Comparison of ENCODE assay signal across 8 mouse cellular contexts in genomic region chr8:95677591-95678023, GRCm38 (mm10). TPM values are rescaled to one million over a fixed set of nuclear protein-coding genes. Genes with fewer than 3 reads are reported as not detected.
A peak's percentile ranks its signal among the peaks of the same experiment; 100 is the strongest.
DNase-seq lines count a peak whose midpoint lies in the region; ATAC-seq and TF ChIP-seq lines count a peak whose summit lies in the region.

No protein-coding gene starts in this region.

- H3K9ac ChIP-seq in lung, embryonic 16.5 days (ENCODE audit: low read length), result peak overlapping the region; percentile 56
- peak overlapping the region; percentile 53 for H3K9ac ChIP-seq in heart, postnatal 0 days (replicated peaks; ENCODE audit: low read depth, low read length)
- H3K9ac ChIP-seq in liver, postnatal 0 days (replicated peaks), result no peak overlapping the region

- no peak overlapping the region for H3K27ac ChIP-seq in lung, embryonic 16.5 days (ENCODE audit: low read length)
- no peak overlapping the region for H3K27ac ChIP-seq in heart, postnatal 0 days (ENCODE audit: low read depth)
- H3K27ac ChIP-seq in liver, postnatal 0 days (ENCODE audit: low read depth), result no peak overlapping the region

- H3K27me3 ChIP-seq in lung, embryonic 16.5 days (ENCODE audit: control insufficient read depth, insufficient read depth, low read depth, low read length), result peaks cover 53% of the 10 kb centered on the region
- H3K27me3 ChIP-seq in heart, postnatal 0 days (ENCODE audit: control insufficient read depth, insufficient read depth, low read length), result peaks cover 51% of the 10 kb centered on the region
- H3K27me3 ChIP-seq in liver, postnatal 0 days (ENCODE audit: insufficient read depth, low read length), result peaks cover 63% of the 10 kb centered on the region

- TF ChIP-seq EP300 in heart, postnatal 0 days (IDR thresholded peaks at IDR 0.05; ENCODE audit: low read depth), result no peak
- no peak for TF ChIP-seq EP300 in liver, postnatal 0 days (IDR thresholded peaks at IDR 0.05; ENCODE audit: low read depth)

- H3K4me1 ChIP-seq in lung, embryonic 16.5 days (replicated peaks; ENCODE audit: control insufficient read depth, insufficient read depth, low read length), result peaks cover 11% of the 10 kb centered on the region
- H3K4me1 ChIP-seq in heart, postnatal 0 days (ENCODE audit: control insufficient read depth, insufficient read depth), result no peaks in the 10 kb centered on the region
- peaks cover 2% of the 10 kb centered on the region; the same call in 1 of the 2 replicates for H3K4me1 ChIP-seq in liver, postnatal 0 days (ENCODE audit: insufficient read depth)

- peak; percentile 53 for ATAC-seq in lung, embryonic 16.5 days (ENCODE audit: low read depth)
- ATAC-seq in heart, postnatal 0 days (ENCODE audit: insufficient read depth, low read depth), result peak; percentile 55
- ATAC-seq in liver, postnatal 0 days, result 0 out of 2 replicates have a peak, but pooled peaks have one; percentile 13
- no peak for ATAC-seq in inflammation-experienced regulatory T-cells, adult 6 months

- H3K36me3 ChIP-seq in lung, embryonic 16.5 days (ENCODE audit: control insufficient read depth, insufficient read depth, low read length), result no peaks in the 10 kb centered on the region
- no peaks in the 10 kb centered on the region for H3K36me3 ChIP-seq in heart, postnatal 0 days (replicated peaks; ENCODE audit: control insufficient read depth, insufficient read depth, low read length)
- H3K36me3 ChIP-seq in liver, postnatal 0 days (replicated peaks; ENCODE audit: insufficient read depth, low read length), result no peaks in the 10 kb centered on the region

- H3K9me3 ChIP-seq in lung, embryonic 16.5 days (ENCODE audit: control insufficient read depth, low read length), result no peaks in the 10 kb centered on the region
- no peaks in the 10 kb centered on the region for H3K9me3 ChIP-seq in heart, postnatal 0 days (replicated peaks; ENCODE audit: control insufficient read depth, low read length)
- no peaks in the 10 kb centered on the region for H3K9me3 ChIP-seq in liver, postnatal 0 days (ENCODE audit: low read length)

- peak overlapping the region; percentile 99 for H3K4me2 ChIP-seq in lung, embryonic 16.5 days (ENCODE audit: low read depth, low read length)
- H3K4me2 ChIP-seq in heart, postnatal 0 days (ENCODE audit: low read depth, low read length), result peak overlapping the region; percentile 98
- H3K4me2 ChIP-seq in liver, postnatal 0 days (ENCODE audit: low read depth, low read length), result peak overlapping the region; percentile 73

- 0% methylated on average over 10 of the region's 48 CpGs for WGBS in lung, embryonic 16.5 days
- WGBS in heart, postnatal 0 days, result under 1% methylated on average over 22 of the region's 48 CpGs
- 2% methylated on average over 41 of the region's 48 CpGs for WGBS in liver, postnatal 0 days (ENCODE audit: insufficient replicate concordance)

- H3K4me3 ChIP-seq in lung, embryonic 16.5 days (ENCODE audit: low read length), result peak overlapping the region; percentile 62
- H3K4me3 ChIP-seq in heart, postnatal 0 days (ENCODE audit: low read depth, low read length), result peak overlapping the region; percentile 61
- H3K4me3 ChIP-seq in liver, postnatal 0 days (ENCODE audit: low read depth, low read length), result peak overlapping the region; percentile 43

- TF ChIP-seq CTCF in heart, postnatal 0 days (IDR thresholded peaks at IDR 0.05; ENCODE audit: low read depth), result no peak
- no peak for TF ChIP-seq CTCF in liver, postnatal 0 days (IDR thresholded peaks at IDR 0.05; ENCODE audit: low read depth)

- DNase-seq in adrenal gland, adult 18-20 months (ENCODE audit: low spot score in 2 of 2), result peak; percentile 16 to 29
- DNase-seq in adrenal gland, adult 8-10 months, result no peak
- no peak for DNase-seq in lung, adult 18-20 months
- DNase-seq in heart, postnatal 0 days (ENCODE audit: low spot score), result no peak
- DNase-seq in liver, postnatal 0 days, result no peak
- no peak for DNase-seq in spleen, postnatal 14 days (ENCODE audit: low spot score in 2 of 2)

RNA-seq across cellular contexts. Expression of gene Ndrg4, which starts 0.8 kb away (rescaled TPM):
- total RNA-seq in adrenal gland, adult 18-20 months (2021), result 10 to 100 TPM; 28.2 to 28.7 TPM
- total RNA-seq in adrenal gland, adult 8-10 months (2022), result 10 to 100 TPM; 28.1 to 50.5 (median 39.7) TPM
- polyA plus RNA-seq in lung, embryonic 16.5 days (2015; fragmentation: Nextera tagmentation; extraction: Ambion mirVana), result 19.8 and 21.1 TPM in 2 replicates
- total RNA-seq in heart, postnatal 0 days (2014; rRNA removed; ENCODE audit: low replicate concordance), result 563 and 621 TPM in 2 replicates
- polyA plus RNA-seq in heart, postnatal 0 days (2015; fragmentation: Nextera tagmentation; extraction: Ambion mirVana), result 382 and 425 TPM in 2 replicates
- 0.48 and 0.92 TPM in 2 replicates for polyA plus RNA-seq in liver, postnatal 0 days (2015; fragmentation: Nextera tagmentation; extraction: Ambion mirVana)
- 1 to 10 TPM; 1.3 to 2.7 (median 1.7) TPM for polyA plus RNA-seq in inflammation-experienced regulatory T-cells, adult 6 months (2017; shearing (Covaris generic))

RNA-seq across cellular contexts. Expression of gene Setd6, which starts 38.1 kb away (rescaled TPM):
- 10 to 100 TPM; 29.0 to 38.2 TPM for total RNA-seq in adrenal gland, adult 18-20 months (2021)
- total RNA-seq in adrenal gland, adult 8-10 months (2022), result 10 to 100 TPM; 27.1 to 44.1 (median 39.6) TPM
- 14.3 and 15.9 TPM in 2 replicates for polyA plus RNA-seq in lung, embryonic 16.5 days (2015; fragmentation: Nextera tagmentation; extraction: Ambion mirVana)
- 13.7 and 20.2 TPM in 2 replicates for total RNA-seq in heart, postnatal 0 days (2014; rRNA removed; ENCODE audit: low replicate concordance)
- 10.7 and 12.8 TPM in 2 replicates for polyA plus RNA-seq in heart, postnatal 0 days (2015; fragmentation: Nextera tagmentation; extraction: Ambion mirVana)
- polyA plus RNA-seq in liver, postnatal 0 days (2015; fragmentation: Nextera tagmentation; extraction: Ambion mirVana), result 14.0 and 18.4 TPM in 2 replicates
- 10 to 100 TPM in 1 of 3 experiments, 1 to 10 TPM in 2; 6.3 to 10.5 (median 9.7) TPM for polyA plus RNA-seq in inflammation-experienced regulatory T-cells, adult 6 months (2017; shearing (Covaris generic))

RNA-seq across cellular contexts. Expression of gene Gins3, which starts 44.4 kb away (rescaled TPM):
- total RNA-seq in adrenal gland, adult 18-20 months (2021), result 1 to 10 TPM; 1.6 to 1.7 TPM
- total RNA-seq in adrenal gland, adult 8-10 months (2022), result 1 to 10 TPM; 2.8 to 5.0 (median 3.2) TPM
- polyA plus RNA-seq in lung, embryonic 16.5 days (2015; fragmentation: Nextera tagmentation; extraction: Ambion mirVana), result 20.7 and 21.6 TPM in 2 replicates
- 3.9 and 4.1 TPM in 2 replicates for total RNA-seq in heart, postnatal 0 days (2014; rRNA removed; ENCODE audit: low replicate concordance)
- 4.4 and 5.2 TPM in 2 replicates for polyA plus RNA-seq in heart, postnatal 0 days (2015; fragmentation: Nextera tagmentation; extraction: Ambion mirVana)
- 3.9 and 5.1 TPM in 2 replicates for polyA plus RNA-seq in liver, postnatal 0 days (2015; fragmentation: Nextera tagmentation; extraction: Ambion mirVana)
- polyA plus RNA-seq in inflammation-experienced regulatory T-cells, adult 6 months (2017; shearing (Covaris generic)), result 10 to 100 TPM in 1 of 3 experiments, 1 to 10 TPM in 2; 8.3 to 13.8 (median 9.1) TPM

Comparison
In these comparisons a context has a peak if more than half of its experiments do, and no peak if none do; other contexts are left out.
1. DNase-seq: peak in adrenal gland, adult 18-20 months (2 of 2); none in adrenal gland, adult 8-10 months (single experiment), lung, adult 18-20 months (0 of 2), heart, postnatal 0 days (single experiment), liver, postnatal 0 days (single experiment) and spleen, postnatal 14 days (0 of 2).
2. RNA of gene Ndrg4, which starts 0.8 kb away (polyA plus RNA-seq): 382 to 425 TPM in heart, postnatal 0 days; 19.8 to 21.1 TPM in lung, embryonic 16.5 days, 1.3 to 2.7 TPM in inflammation-experienced regulatory T-cells, adult 6 months and 0.48 to 0.92 TPM in liver, postnatal 0 days; every median in the first group is over 10 times any median in the second.
3. Peak in every context shown above with its lines, with median percentiles within 50 percentile points of each other: H3K4me2 ChIP-seq and H3K4me3 ChIP-seq.